Mouse (Mus musculus): ENCODE data around the gene Pfn1.

The Pfn1 gene

GRCm38 (mm10) chr11:70654923-70655570 lies 603 bp upstream of the Pfn1 start:
- peak; percentile 88 for DNase-seq (ENCODE audit: low read depth)

GRCm38 (mm10) chr11:70653345-70654197 lies 873 bp downstream of the Pfn1 start:
- DNase-seq (ENCODE audit: low read depth), result peak; percentile 88

GRCm38 (mm10) chr11:70652884-70653344 lies 1.5 kb downstream of the Pfn1 start:
- DNase-seq (ENCODE audit: low read depth), result no peak

- peak; percentile 68 for DNase-seq (ENCODE audit: low read depth)
These were observed 2.2 kb downstream of the Pfn1 start for GRCm38 (mm10) chr11:70652029-70652883.

- peak; percentile 87 for DNase-seq (ENCODE audit: low read depth)
These were observed 3.1 kb downstream of the Pfn1 start for GRCm38 (mm10) chr11:70651391-70651790.

- DNase-seq (ENCODE audit: low read depth), result peak; percentile 88
These were observed 3.9 kb downstream of the Pfn1 start for GRCm38 (mm10) chr11:70650322-70651175.

GRCm38 (mm10) chr11:70649185-70649734 lies 5.2 kb downstream of the Pfn1 start:
- peak; percentile 28 for DNase-seq (ENCODE audit: low read depth)

GRCm38 (mm10) chr11:70648512-70648911 lies 5.9 kb downstream of the Pfn1 start:
- peak; percentile 51 for DNase-seq (ENCODE audit: low read depth)

GRCm38 (mm10) chr11:70647716-70648420 lies 6.6 kb downstream of the Pfn1 start:
- peak; percentile 57 for DNase-seq (ENCODE audit: low read depth)

- peak; percentile 100 for DNase-seq (ENCODE audit: low read depth)
These were observed 7.5 kb downstream of the Pfn1 start, which contains the start of the genes Rnf167 and Slc25a11 for GRCm38 (mm10) chr11:70646691-70647650. TSS of gene Rnf167 (plus strand) at chr11:70647235. TSS of gene Slc25a11 (minus strand) at chr11:70647479.

- DNase-seq (ENCODE audit: low read depth), result no peak
These were observed 8.2 kb downstream of the Pfn1 start for GRCm38 (mm10) chr11:70646259-70646555.

GRCm38 (mm10) chr11:70645461-70646258 lies 8.8 kb downstream of the Pfn1 start:
- no peak for DNase-seq (ENCODE audit: low read depth)

- DNase-seq (ENCODE audit: low read depth), result no peak
These were observed 9.8 kb downstream of the Pfn1 start for GRCm38 (mm10) chr11:70644564-70645103.

- DNase-seq (ENCODE audit: low read depth), result no peak
These were observed 11.4 kb downstream of the Pfn1 start for GRCm38 (mm10) chr11:70643051-70643450.

GRCm38 (mm10) chr11:70641241-70641640 lies 13.2 kb downstream of the Pfn1 start:
- peak; percentile 52 for DNase-seq (ENCODE audit: low read depth)

- DNase-seq (ENCODE audit: low read depth), result no peak
These were observed 14.5 kb downstream of the Pfn1 start for GRCm38 (mm10) chr11:70639976-70640375.

GRCm38 (mm10) chr11:70638714-70639278 lies 15.6 kb downstream of the Pfn1 start, which contains the start of gene Gp1ba:
TSS of gene Gp1ba (plus strand) at chr11:70639122.
- peak; percentile 96 for DNase-seq (ENCODE audit: low read depth)

- no peak for DNase-seq (ENCODE audit: low read depth)
These were observed 16.2 kb downstream of the Pfn1 start for GRCm38 (mm10) chr11:70638293-70638692.
